Mouse (Mus musculus): Measurements from ENCODE around the gene Zfp592.
A peak's percentile ranks its signal among the peaks of the same experiment; 100 is the strongest.

Zfp592 gene

GRCm38 (mm10) chr7:81057901-81058711, 64.6 kb downstream of the Zfp592 start:
- no peak for DNase-seq

- DNase-seq, result no peak
These were observed 65.3 kb downstream of the Zfp592 start for GRCm38 (mm10) chr7:81058712-81059154.

DNA sequence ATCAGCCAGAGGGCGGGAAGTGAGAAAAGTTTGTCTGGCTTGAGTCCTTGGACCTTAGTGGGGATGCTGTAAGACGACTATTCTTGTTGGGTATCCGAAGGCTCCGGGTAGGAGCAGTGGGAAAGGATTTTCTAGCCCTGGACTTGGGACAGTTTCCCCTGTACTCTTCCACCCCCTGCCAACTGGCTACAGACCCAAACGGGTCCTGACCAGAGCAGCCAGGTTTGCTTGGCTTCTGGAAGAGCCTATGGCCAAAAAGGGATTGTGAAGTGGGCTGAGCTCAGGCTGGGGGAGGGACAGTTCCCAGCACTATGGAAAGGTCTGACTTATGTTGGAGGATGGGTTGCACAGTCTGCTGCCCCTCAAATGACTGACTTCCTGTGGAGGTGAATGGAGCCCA, 65.9 kb downstream of the Zfp592 start:
- DNase-seq, result no peak

GRCm38 (mm10) chr7:81060908-81061307, 67.4 kb downstream of the Zfp592 start:
- peak; percentile 43 for DNase-seq

GRCm38 (mm10) chr7:81061936-81062335, 68.5 kb downstream of the Zfp592 start:
- DNase-seq, result peak; percentile 52

DNA sequence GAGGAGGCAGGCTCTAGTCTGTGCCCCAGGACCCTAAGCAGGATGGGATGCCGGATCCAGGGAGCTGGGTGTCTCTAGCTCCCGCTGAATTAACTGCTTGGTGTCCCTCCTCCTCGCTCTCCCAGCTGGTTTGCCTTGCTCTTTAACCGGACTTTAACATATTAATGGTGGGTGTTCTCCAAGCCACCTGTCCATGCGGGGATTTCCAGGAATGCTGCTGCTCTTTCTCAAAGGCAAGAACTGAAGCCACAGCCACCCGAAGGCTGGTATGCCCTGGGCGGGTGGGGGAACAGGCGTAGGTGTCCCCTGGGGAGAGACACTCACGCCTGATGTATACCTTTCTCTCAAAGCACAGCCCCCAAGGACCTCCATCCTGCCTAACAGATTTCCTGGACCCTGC, 69.9 kb downstream of the Zfp592 start:
- DNase-seq, result no peak

- no peak for DNase-seq
These were observed 73.2 kb downstream of the Zfp592 start for GRCm38 (mm10) chr7:81066714-81067113.

DNA sequence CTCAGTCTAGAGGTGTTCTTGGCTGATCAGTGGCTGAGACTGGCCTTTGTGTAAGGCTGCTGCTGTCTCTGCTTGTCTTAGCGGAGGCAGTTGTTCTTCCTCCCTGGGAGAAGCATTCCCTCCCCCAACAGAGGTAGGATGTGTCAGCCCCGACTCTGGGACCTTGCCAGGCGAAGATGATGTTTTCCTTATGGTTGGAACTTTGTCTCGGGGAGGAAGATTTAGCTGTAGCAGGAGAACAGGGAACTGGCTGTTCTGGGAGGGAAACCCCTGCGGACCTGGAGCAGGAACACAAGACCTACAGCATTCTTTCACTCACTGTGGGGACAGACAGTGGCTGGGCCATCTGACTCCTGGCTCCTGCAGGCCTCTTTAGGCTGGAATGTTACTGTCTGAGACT, 79.0 kb downstream of the Zfp592 start:
- peak; percentile 67 for DNase-seq

- DNase-seq, result no peak
These were observed 79.8 kb downstream of the Zfp592 start for GRCm38 (mm10) chr7:81073273-81073672.

DNA sequence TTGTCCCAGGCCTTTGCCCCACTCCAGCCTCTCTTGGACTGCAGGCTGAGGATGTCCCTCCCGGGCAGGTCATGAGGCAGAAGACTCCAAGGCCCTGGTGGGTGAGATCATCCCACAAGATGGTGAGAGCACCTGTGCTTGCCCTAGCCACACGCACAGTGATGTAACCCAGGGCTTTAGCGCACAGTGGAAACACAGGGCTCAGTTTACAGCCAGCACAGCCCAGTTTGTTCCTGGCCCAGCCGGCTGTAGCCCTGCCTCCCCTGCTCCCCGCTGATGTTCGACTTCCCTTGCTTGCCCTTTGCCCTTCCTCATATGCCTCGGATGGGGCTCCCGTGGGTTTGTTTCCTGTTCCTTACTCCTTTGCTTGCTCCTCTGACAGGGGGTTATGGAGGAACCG, 81.1 kb downstream of the Zfp592 start:
- DNase-seq, result peak; percentile 27

GRCm38 (mm10) chr7:81075299-81075698, 81.8 kb downstream of the Zfp592 start:
- DNase-seq, result no peak

GRCm38 (mm10) chr7:81075732-81076131, 82.3 kb downstream of the Zfp592 start:
- DNase-seq, result no peak

DNA sequence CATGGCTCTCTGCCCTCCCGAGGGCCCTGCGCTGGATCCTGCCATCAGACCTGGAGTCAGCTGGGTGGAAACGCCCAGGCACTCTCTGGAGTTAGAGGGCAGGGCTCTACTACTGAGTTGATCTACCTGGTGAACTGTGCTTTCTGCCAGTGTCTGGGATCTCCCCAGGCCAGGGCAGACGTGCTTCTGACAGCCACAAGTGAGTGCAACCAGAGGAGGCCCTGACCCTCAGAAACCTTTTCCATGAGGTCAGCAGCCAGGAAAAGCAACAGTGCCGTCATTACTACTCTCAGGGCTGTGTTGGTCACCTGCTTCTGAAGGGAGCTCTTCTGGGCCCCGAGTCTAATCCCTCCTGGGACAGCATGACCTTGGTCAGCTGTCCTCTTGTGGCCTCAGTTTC, 83.5 kb downstream of the Zfp592 start:
- DNase-seq, result no peak

DNA sequence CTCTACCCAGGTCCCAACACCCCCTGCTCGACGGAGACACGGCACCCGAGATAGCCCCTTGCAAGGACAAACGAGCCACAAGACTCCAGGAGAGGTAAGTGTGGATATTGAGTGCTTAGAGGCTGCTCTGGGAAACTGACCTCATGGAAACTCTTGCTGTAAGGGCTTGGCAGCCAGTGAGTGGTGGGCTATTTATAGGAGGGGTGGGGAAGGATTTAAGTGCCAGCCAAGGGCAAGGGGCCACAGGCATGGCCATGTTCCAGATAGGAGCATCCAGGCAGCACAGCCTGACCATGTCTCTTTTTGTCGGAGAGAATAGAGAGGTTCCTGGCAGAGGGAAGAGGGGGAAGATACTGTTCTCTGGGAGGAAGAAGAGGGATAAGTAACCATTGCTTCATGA, 85.3 kb downstream of the Zfp592 start:
- no peak for DNase-seq

DNA sequence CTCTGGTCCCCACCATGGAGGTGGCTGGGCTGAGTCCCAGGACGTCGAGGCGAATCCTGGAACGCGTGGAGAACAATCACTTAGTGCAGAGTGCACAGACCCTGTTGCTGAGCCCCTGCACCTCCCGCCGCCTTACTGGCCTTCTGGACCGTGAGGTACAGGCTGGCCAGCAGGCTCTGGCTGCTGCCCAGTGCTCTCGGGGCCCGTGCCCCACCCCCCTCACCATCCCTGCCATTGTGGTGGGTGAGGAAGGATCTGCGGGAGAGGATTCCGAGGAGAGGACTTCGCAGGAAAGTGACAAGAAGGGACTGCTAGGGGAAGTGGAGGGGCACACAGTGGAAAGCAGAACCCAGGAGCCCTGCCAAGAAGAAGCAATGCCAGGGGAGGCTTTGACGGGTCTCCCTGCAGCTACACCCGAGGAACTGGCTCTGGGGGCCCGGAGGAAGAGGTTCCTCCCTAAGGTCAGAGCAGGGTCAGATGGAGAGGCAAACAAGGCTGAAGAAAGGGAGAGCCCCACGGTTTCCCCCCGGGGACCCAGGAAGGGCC, 100.0 kb downstream of the Zfp592 start:
- DNase-seq, result no peak

DNA sequence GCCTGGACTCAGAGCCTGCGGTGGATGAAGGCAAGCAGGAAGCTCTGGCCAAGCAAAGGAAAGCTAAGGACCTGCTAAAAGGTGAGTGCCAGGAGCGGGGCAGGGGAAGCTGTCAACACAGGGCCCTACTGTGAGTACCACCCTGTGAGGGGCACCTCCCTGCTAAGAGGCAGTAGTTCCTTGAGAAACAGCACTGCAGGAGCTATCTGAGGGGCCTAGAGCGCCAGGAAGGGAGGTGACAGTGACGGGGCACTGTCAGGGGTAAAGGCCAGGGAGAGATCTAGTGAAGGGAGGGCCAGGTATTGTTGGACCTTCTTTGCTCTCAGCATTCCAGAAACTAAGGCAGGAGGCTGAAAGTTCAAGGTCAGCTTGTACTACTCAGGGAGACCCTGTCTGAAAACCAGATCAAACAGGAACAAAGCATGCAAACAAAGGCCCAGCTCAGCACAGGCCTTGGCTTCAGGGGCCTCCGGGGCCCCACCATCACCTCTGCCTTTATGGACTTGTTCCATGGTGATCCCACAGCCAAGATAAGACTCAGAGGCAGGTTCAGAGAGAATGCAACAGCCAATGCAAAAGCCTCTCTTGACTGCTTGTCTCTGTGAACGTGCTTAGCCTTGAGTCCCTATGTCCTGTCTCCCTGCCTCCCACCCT, 100.8 kb downstream of the Zfp592 start:
- no peak for DNase-seq
